Mouse (Mus musculus) lung, postnatal 0 days (tissue): ENCODE results near the gene Zfp771. TPM values are rescaled to one million over a fixed set of nuclear protein-coding genes. Genes with fewer than 3 reads are reported as not detected.

ENCODE experiments used
- ATAC-seq: fragments of 200-750 bp; cut with Nextera tagmentation; 2 replicates; pipeline ENCODE4 v1.8.0; 2017; ENCODE audit warnings: moderate library complexity
- DNase-seq: peaks from one replicate; pipeline ENCODE4 v3.0.0-alpha.2; 2016; ENCODE audit warnings: low spot score
- H3K27ac ChIP-seq: fragments of 300-500 bp; sonication (generic); 2 replicates; pipeline ENCODE4 v1.5.1; 2014; ENCODE audit warnings: antibody characterized with exemption, mild to moderate bottlenecking, low read length, mixed read lengths
- H3K27me3 ChIP-seq: fragments of 300-500 bp; sonication (generic); replicated peaks from 2 replicates; pipeline ENCODE4 v1.6.1; 2014; ENCODE audit warnings: low read length, mixed read lengths; ENCODE audit not compliant: insufficient read depth
- H3K36me3 ChIP-seq: fragments of 300-500 bp; sonication (generic); 2 replicates; pipeline ENCODE4 v1.6.1; 2014; ENCODE audit warnings: low read length, mixed read lengths; ENCODE audit not compliant: insufficient read depth
- H3K4me1 ChIP-seq: fragments of 300-500 bp; sonication (generic); 2 replicates; pipeline ENCODE4 v1.6.1; 2014; ENCODE audit warnings: antibody characterized with exemption, low read depth, low read length, mixed read lengths; ENCODE audit not compliant: insufficient read depth
- H3K4me2 ChIP-seq: fragments of 300-500 bp; sonication (generic); replicated peaks from 2 replicates; pipeline ENCODE4 v1.6.1; 2014; ENCODE audit warnings: low read depth, mild to moderate bottlenecking, low read length, moderate library complexity, mixed read lengths
- H3K4me3 ChIP-seq: fragments of 300-500 bp; sonication (generic); 2 replicates; pipeline ENCODE4 v1.5.1; 2014; ENCODE audit warnings: low read depth, low read length
- H3K9ac ChIP-seq: fragments of 300-500 bp; sonication (generic); replicated peaks from 2 replicates; pipeline ENCODE4 v1.6.1; 2014; ENCODE audit warnings: low read depth, mild to moderate bottlenecking
- H3K9me3 ChIP-seq: fragments of 300-500 bp; sonication (generic); 2 replicates; pipeline ENCODE4 v1.6.1; 2016; ENCODE audit warnings: low read length, mixed read lengths
- CTCF ChIP-seq: IDR thresholded peaks from 2 replicates; pipeline ENCODE4 v1.5.1; 2016; ENCODE audit warnings: antibody characterized with exemption, mild to moderate bottlenecking
- EP300 ChIP-seq: IDR thresholded peaks from 2 replicates; pipeline ENCODE4 v1.6.1; 2016; ENCODE audit warnings: antibody characterized with exemption, mild to moderate bottlenecking, control low read depth
- WGBS: fragments of 180-500 bp; shearing (Covaris S2); extraction: QIAGEN DNeasy Blood & Tissue Kit; methylation state at CpG from one replicate; pipeline ENCODE4 v1.1.7; 2014; 5-methylcytosine and 5-hydroxymethylcytosine counted together
- polyA plus RNA-seq: library from polyadenylated mRNA; unstranded; fragments of >200 nt; fragmentation: Nextera tagmentation; extraction: Ambion mirVana; gene quantifications from 2 replicates; pipeline ENCODE4 v1.2.1, GENCODE M21; 2015

Zfp771 gene
- polyA plus RNA-seq, 1 experiment from 2014 or later: 34.9 TPM

DNA sequence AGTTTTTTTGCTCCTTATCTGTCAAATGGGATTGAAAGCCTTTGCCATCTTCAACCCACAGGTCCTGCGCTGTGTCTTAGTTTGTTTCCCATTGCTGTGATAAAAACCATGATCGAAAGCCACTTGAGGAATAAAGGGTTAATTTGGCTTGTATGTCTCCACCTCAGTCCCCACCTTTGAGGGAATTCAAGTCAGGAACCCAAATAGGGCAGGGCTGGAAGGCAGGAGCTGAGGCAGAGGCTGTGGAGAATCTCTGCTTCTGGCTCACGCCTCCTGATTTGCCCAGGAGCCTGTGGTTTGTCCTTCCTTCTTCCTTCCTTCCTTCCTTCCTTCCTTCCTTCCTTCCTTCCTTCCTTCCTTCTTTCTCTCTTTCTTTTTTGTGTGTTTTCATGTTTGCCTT lies 21.0 kb upstream of the Zfp771 start:
- Histone ChIP-seq H3K9me3 (no peaks in the 10 kb centered on the region), H3K27ac (no peak overlapping the region), H3K4me3 (no peak overlapping the region), H3K36me3 (no peaks in the 10 kb centered on the region), H3K4me2 (no peak overlapping the region), H3K27me3 (no peaks in the 10 kb centered on the region), H3K4me1 (no peaks in the 10 kb centered on the region), H3K9ac (no peak overlapping the region)
- DNase-seq: no peak
- ATAC-seq: no peak
- WGBS: 100% methylated on average over 3 of the region's 3 CpGs
- TF ChIP-seq CTCF (no peak), EP300 (no peak)

DNA sequence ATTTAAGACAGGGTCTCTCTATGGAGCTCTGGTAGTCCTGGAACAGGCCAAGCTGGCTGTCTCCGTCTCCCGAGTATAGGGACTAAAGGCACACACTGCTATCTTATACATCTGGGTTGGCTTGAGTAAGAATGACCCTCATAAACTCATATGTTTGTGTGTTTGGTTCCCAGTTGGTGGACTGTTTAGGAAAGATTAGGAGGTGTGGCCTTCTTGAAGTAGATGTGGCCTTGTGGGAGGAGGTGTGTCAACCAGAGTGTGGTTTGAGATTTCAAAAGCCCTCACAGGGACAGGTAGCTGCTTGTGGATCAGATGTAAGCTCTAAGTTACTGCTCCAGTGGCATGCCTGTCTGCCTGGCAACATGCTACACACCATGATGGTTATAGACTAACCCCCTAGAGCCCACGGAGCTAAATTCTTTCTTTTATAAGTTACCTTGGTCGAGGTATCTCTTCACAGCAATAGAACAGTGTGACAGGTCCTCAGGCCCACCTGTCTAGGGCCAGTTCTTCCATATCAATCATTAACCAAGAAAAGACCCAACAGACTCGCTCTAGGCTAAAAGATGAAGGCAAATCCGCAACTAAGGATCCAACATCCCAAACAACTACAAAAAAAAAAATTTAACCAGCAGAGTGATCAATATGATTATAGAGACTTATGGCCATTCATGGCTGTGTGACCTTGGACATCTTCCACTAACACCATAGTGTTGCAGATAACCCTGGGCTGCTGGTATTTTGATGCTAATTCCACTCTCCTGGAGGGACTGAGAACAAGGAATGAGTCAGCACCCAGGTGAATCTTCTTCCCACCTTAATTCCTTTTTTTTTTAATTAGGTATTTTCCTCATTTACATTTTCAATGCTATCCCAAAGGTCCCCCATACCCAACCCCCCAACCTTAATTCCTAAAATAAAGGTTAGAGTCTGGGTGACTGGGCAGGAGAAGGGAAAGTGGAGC lies 20.3 kb upstream of the Zfp771 start:
- 82% methylated on average over 6 of the region's 6 CpGs for WGBS
- H3K4me1 ChIP-seq: no peaks in the 10 kb centered on the region
- H3K9me3 ChIP-seq: no peaks in the 10 kb centered on the region
- H3K4me2 ChIP-seq: no peak overlapping the region
- ATAC-seq: no peak
- no peak overlapping the region for H3K27ac ChIP-seq
- H3K9ac ChIP-seq: no peak overlapping the region
- no peak overlapping the region for H3K4me3 ChIP-seq
- TF ChIP-seq EP300: no peak
- TF ChIP-seq CTCF: no peak
- DNase-seq: no peak
- H3K36me3 ChIP-seq: no peaks in the 10 kb centered on the region
- no peaks in the 10 kb centered on the region for H3K27me3 ChIP-seq

DNA sequence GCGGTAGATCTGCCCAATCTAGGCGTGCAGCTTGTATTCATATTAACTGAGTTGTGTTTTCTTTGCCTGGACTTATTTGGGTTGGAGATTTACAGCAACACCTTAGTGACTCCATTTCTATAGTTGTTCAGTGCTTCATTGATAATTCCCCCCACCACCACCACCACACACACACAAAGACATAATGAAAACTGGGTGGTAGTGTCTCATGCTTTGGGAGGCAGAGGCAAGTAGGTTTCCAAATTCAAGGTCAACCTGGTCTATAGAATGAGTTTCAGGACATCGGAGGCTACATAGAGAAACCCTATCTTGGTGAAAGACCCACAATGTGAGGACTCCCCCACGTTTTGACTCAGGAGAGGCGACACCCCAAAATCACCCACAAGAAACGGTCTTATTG lies 19.5 kb upstream of the Zfp771 start:
- Histone ChIP-seq H3K9ac (no peak overlapping the region), H3K36me3 (no peaks in the 10 kb centered on the region), H3K9me3 (no peaks in the 10 kb centered on the region), H3K27ac (no peak overlapping the region), H3K4me3 (no peak overlapping the region), H3K27me3 (no peaks in the 10 kb centered on the region), H3K4me1 (no peaks in the 10 kb centered on the region), H3K4me2 (no peak overlapping the region)
- ATAC-seq: no peak
- no peak for DNase-seq
- TF ChIP-seq CTCF (no peak), EP300 (no peak)
- 88% methylated on average over 6 of the region's 6 CpGs for WGBS

DNA sequence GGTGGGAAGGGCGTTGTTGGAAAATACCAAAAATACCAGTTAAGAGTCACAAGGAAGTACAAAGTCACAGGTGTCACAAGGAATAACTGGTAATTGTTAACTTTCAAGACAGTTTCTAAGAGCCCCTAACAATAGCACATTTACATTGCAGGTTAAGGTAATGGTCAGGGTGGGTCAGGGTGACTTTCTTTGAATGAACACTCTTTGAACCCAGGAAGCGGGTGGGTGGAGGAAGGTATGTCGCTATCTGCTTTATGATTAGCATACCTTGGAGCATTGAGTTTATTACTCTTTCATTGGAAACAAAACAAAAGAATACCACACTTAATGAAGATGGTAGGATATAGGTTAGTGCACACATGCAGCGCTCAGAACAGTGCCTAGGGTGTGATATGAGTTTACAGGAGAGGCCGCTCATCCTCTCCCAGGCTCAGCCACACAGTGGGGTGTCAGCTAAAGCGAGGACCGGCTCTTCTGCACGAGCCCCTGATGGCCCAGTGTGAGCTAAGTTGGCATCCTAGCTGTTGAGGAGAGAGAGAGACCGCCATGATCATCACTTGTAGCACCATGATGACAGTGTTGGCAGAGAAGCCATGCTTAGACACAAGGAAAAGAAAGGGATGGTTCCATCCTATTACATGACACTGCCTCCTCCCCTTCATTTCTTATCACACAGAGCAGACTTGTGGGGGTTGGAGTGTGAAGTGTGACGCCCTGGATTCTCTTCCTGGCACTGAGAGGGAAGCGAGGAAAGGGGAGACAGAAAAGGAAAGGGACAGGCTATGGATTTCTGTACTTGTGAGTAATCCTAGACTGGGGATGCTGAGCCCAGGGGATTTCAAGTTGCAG lies 18.7 kb upstream of the Zfp771 start:
- TF ChIP-seq CTCF: no peak
- no peak for TF ChIP-seq EP300
- Histone ChIP-seq H3K4me3 (no peak overlapping the region), H3K4me1 (no peaks in the 10 kb centered on the region), H3K27ac (no peak overlapping the region), H3K27me3 (no peaks in the 10 kb centered on the region), H3K36me3 (no peaks in the 10 kb centered on the region), H3K9me3 (no peaks in the 10 kb centered on the region), H3K4me2 (no peak overlapping the region), H3K9ac (no peak overlapping the region)
- DNase-seq: no peak
- WGBS: 86% methylated on average over 11 of the region's 11 CpGs
- ATAC-seq: no peak

DNA sequence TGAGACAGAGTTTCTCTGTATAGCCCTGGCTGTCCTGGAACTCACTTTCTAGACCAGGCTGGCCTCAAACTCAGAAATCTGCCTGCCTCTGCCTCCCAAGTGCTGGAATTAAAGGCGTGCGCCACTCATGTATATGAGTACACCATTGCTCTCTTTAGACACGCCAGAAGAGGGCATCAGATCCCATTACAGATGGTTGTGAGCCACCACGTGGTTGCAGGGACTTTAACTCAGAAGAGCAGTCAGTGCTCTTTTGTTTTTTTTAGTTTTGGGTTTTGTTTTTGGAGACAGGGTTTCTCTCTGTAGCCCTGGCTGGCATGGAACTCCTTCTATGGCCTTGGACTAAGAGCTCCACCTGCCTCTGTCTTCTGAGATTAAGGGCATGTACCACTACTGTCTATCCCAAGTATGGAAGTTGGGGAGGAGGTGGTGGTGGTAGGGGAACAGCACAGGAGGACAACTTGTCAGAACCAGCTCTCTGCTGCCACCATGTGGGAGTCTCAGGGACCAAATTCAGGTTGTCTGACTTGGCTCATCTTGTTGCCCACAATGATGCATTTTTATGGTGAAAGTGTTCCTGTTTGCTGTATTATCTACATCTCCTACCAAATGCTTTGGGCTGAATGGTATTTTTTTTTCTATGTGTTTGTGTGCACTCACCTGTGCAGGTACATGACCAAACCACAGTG lies 15.3 kb upstream of the Zfp771 start:
- Histone ChIP-seq H3K9me3 (no peaks in the 10 kb centered on the region), H3K27me3 (no peaks in the 10 kb centered on the region), H3K27ac (no peak overlapping the region), H3K4me1 (peaks cover 6% of the 10 kb centered on the region; the same call in 1 of the 2 replicates), H3K36me3 (no peaks in the 10 kb centered on the region), H3K9ac (no peak overlapping the region), H3K4me3 (no peak overlapping the region), H3K4me2 (no peak overlapping the region)
- peak; percentile 18 for ATAC-seq
- 66% methylated on average over 4 of the region's 4 CpGs for WGBS
- DNase-seq: peak; percentile 83
- peak; percentile 87 for TF ChIP-seq CTCF
- no peak for TF ChIP-seq EP300
